Mouse (Mus musculus) hindbrain, embryonic 13.5 days (tissue): ENCODE results near the gene Prc1. TPM values are rescaled to one million over a fixed set of nuclear protein-coding genes. Genes with fewer than 3 reads are reported as not detected.

Source experiments
- ATAC-seq: fragments of 200-750 bp; cut with Nextera tagmentation; 2 replicates; pipeline ENCODE4 v1.8.0; 2017; ENCODE audit warnings: moderate TSS enrichment; ENCODE audit not compliant: low FRiP score
- H3K27ac ChIP-seq: fragments of 300-500 bp; sonication (generic); 2 replicates; pipeline ENCODE4 v1.5.1; 2015; ENCODE audit warnings: inconsistent platforms, mild to moderate bottlenecking, moderate library complexity
- H3K27me3 ChIP-seq: fragments of 300-500 bp; sonication (generic); 2 replicates; pipeline ENCODE4 v1.6.1; 2015; ENCODE audit warnings: mild to moderate bottlenecking, inconsistent platforms
- H3K36me3 ChIP-seq: fragments of 300-500 bp; sonication (generic); 2 replicates; pipeline ENCODE4 v1.6.1; 2015; ENCODE audit warnings: mild to moderate bottlenecking, inconsistent platforms
- H3K4me1 ChIP-seq: fragments of 300-500 bp; sonication (generic); replicated peaks from 2 replicates; pipeline ENCODE4 v1.6.1; 2015; ENCODE audit warnings: inconsistent platforms
- H3K4me2 ChIP-seq: fragments of 300-500 bp; sonication (generic); 2 replicates; pipeline ENCODE4 v1.6.1; 2015; ENCODE audit warnings: inconsistent platforms, mild to moderate bottlenecking, moderate library complexity
- H3K4me3 ChIP-seq: fragments of 300-500 bp; sonication (generic); 2 replicates; pipeline ENCODE4 v1.5.1; 2015; ENCODE audit warnings: mild to moderate bottlenecking, inconsistent platforms
- H3K9ac ChIP-seq: fragments of 300-500 bp; sonication (generic); 2 replicates; pipeline ENCODE4 v1.6.1; 2015; ENCODE audit warnings: mild to moderate bottlenecking, inconsistent platforms
- H3K9me3 ChIP-seq: fragments of 300-500 bp; sonication (generic); 2 replicates; pipeline ENCODE4 v1.6.1; 2016; ENCODE audit warnings: inconsistent platforms
- WGBS: fragments of 180-500 bp; shearing (Covaris S2); methylation state at CpG from one replicate; pipeline ENCODE4 v1.1.7; 2015; 5-methylcytosine and 5-hydroxymethylcytosine counted together
- polyA plus RNA-seq: library from polyadenylated mRNA; unstranded; fragments of >200 nt; fragmentation: Nextera tagmentation; extraction: Ambion mirVana; gene quantifications from 2 replicates; pipeline ENCODE4 v1.2.1, GENCODE M21; 2015

Prc1 gene
- polyA plus RNA-seq, result 43.5 and 46.8 TPM in 2 replicates

DNA sequence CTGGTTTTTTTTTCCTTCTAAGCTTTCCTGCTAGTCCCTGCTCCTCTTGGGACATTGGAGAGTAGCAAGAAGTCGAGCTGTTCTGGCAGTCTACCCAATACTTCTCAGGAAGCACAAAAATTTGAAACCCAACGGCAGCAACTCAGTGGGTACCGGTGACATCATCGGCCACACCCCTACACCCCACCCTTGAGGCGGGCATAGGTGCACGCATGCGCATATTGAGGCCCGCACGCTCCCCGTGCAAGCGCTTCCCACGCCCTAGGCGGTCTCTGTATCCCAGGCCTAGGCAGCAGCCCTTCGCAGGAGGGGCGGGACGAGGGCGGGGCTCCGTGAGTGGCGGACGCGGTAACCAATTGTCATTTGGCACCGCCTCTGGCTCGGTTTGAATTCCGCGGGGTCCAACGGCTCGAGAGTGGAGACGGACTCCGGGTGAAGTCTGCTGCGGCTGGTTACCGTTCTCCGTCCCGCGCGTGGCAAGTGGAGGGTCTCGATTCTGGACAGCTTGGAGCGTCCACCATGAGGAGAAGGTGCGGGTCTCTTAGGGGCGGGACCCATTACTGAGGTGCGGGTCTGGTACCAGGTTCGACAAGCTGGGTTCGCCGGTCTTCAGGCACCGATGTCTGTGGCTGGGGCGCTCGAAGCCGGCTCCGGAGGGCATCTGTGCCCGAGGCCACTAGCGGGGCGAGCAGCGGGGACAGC lies at the start of gene Prc1:
TSS of gene Prc1 (plus strand) at position 389 of the 702 bp plus-strand sequence.
- Histone ChIP-seq H3K9ac (peak within 1 kb of the TSS; percentile 75), H3K4me1 (peaks cover 8% of the 10 kb centered on the region; the same call in 1 of the 2 replicates), H3K4me2 (peak within 1 kb of the TSS; percentile 97), H3K36me3 (peaks cover 19% of the 10 kb centered on the region), H3K27me3 (no peaks in the 10 kb centered on the region), H3K27ac (peak within 1 kb of the TSS; percentile 41), H3K9me3 (no peaks in the 10 kb centered on the region), H3K4me3 (peak within 1 kb of the TSS; percentile 68)
- WGBS, result under 1% methylated on average over 52 of the region's 52 CpGs
- ATAC-seq, result peak; percentile 98

- Histone ChIP-seq H3K4me2 (no peak overlapping the region), H3K27ac (no peak overlapping the region), H3K9me3 (no peaks in the 10 kb centered on the region), H3K4me3 (no peak overlapping the region), H3K9ac (no peak overlapping the region), H3K4me1 (no peaks in the 10 kb centered on the region), H3K36me3 (peaks cover 15% of the 10 kb centered on the region), H3K27me3 (no peaks in the 10 kb centered on the region)
- ATAC-seq, result no peak
- 93% methylated on average over 4 of the region's 4 CpGs for WGBS
Observed at GRCm38 (mm10) chr7:80244851-80245250, 49.4 kb upstream of the Prc1 start.

GRCm38 (mm10) chr7:80246148-80246721 lies 48.0 kb upstream of the Prc1 start, which contains the start of gene Ttll13:
Gene Ttll13, plus strand, starts transcription at chr7:80246376.
- under 1% methylated on average over 48 of the region's 48 CpGs for WGBS
- H3K9ac ChIP-seq, result peak within 1 kb of the TSS; percentile 76
- H3K27me3 ChIP-seq, result 0 out of 2 replicates have a peak, but pooled peaks cover 6% of the 10 kb centered on the region
- H3K27ac ChIP-seq, result peak within 1 kb of the TSS; percentile 94
- H3K4me1 ChIP-seq, result no peaks in the 10 kb centered on the region
- ATAC-seq, result peak; percentile 98
- peaks cover 3% of the 10 kb centered on the region; the same call in 1 of the 2 replicates for H3K36me3 ChIP-seq
- peak within 1 kb of the TSS; percentile 53 for H3K4me2 ChIP-seq
- no peaks in the 10 kb centered on the region for H3K9me3 ChIP-seq
- H3K4me3 ChIP-seq, result peak within 1 kb of the TSS; percentile 57

DNA sequence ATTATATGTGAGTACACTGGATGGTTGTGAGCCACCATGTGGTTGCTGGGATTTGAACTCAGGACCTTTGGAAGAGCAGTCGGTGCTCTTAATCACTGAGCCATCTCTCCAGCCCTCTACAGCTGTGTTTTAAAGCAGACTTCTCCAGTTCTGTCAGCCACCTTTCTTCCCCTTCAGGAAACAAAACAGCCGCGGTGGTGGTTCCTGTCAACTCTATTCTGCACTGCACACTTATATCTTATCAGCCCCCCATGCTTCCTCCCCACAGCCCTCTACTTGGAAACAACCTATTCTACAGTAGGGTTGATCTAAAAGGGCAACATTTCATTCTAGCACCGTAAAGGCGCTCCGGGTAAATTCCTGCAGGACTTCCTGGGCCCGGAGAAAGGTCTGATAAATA lies 47.4 kb upstream of the Prc1 start:
- peak overlapping the region; percentile 94 for H3K27ac ChIP-seq

GRCm38 (mm10) chr7:80252437-80252836 lies 41.8 kb upstream of the Prc1 start:
- Histone ChIP-seq H3K9me3 (no peaks in the 10 kb centered on the region), H3K4me2 (no peak overlapping the region), H3K9ac (no peak overlapping the region), H3K4me3 (no peak overlapping the region), H3K27ac (no peak overlapping the region), H3K36me3 (no peaks in the 10 kb centered on the region), H3K4me1 (no peaks in the 10 kb centered on the region), H3K27me3 (peaks cover 52% of the 10 kb centered on the region)
- no peak for ATAC-seq
- WGBS, result 80% methylated on average over 7 of the region's 7 CpGs

More for the DNA sequence above, 47.4 kb upstream of the Prc1 start:
- no peaks in the 10 kb centered on the region for H3K4me1 ChIP-seq
- peak overlapping the region; percentile 53 for H3K4me2 ChIP-seq
- no peaks in the 10 kb centered on the region for H3K36me3 ChIP-seq
- no peaks in the 10 kb centered on the region for H3K9me3 ChIP-seq
- H3K27me3 ChIP-seq, result 0 out of 2 replicates have a peak, but pooled peaks cover 9% of the 10 kb centered on the region
- 68% methylated on average over 7 of the region's 7 CpGs for WGBS
- peak overlapping the region; percentile 57 for H3K4me3 ChIP-seq
- H3K9ac ChIP-seq, result peak overlapping the region; percentile 76; the same call in 1 of the 2 replicates
- 0 out of 2 replicates have a peak, but pooled peaks have one; percentile 7 for ATAC-seq

DNA sequence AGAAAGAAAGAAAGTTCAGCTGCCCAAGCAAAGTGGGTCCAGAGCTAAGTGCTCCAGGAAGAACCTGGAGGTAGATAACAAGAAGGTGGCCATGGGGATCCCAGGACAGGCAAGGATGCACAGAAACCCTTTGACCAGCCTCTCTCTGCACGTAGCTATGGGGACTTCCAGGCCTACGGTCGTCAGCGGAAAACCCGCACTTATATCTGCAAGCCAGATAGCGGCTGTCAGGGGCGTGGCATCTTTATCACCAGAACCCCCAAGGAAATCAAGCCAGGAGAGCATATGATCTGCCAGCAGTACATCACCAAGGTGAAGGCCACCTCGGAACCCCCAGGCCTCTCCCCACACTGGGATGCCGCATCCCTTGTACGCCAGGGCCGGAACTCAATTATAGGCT lies 41.4 kb upstream of the Prc1 start:
- H3K4me1 ChIP-seq, result no peaks in the 10 kb centered on the region
- H3K27me3 ChIP-seq, result peaks cover 56% of the 10 kb centered on the region
- ATAC-seq, result no peak
- H3K9me3 ChIP-seq, result no peaks in the 10 kb centered on the region
- no peak overlapping the region for H3K9ac ChIP-seq
- no peak overlapping the region for H3K4me2 ChIP-seq
- H3K27ac ChIP-seq, result no peak overlapping the region
- WGBS, result 90% methylated on average over 11 of the region's 11 CpGs
- H3K4me3 ChIP-seq, result no peak overlapping the region
- H3K36me3 ChIP-seq, result no peaks in the 10 kb centered on the region

DNA sequence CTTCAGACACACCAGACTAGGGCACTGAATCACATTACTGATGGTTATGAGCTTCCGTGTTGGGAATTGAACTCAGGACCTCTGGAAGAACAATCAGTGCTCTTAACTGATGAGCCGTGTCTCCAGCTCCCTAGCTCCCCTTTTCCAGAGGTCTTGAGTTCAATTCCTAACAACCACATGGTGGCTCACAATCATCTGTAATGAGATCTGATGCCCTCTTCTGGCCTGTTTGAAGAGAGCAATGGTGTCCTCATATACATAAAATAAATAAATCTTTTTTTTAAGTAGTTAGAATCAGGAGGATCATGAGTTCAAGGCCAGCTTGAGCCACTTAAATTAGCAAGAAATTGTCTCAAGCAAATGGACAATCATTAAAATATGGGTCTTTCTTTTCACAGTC lies 38.3 kb upstream of the Prc1 start:
- Histone ChIP-seq H3K4me2 (no peak overlapping the region), H3K9me3 (no peaks in the 10 kb centered on the region), H3K27me3 (peaks cover 76% of the 10 kb centered on the region), H3K36me3 (no peaks in the 10 kb centered on the region), H3K27ac (no peak overlapping the region), H3K9ac (no peak overlapping the region), H3K4me1 (peaks cover 6% of the 10 kb centered on the region; the same call in 1 of the 2 replicates), H3K4me3 (no peak overlapping the region)
- ATAC-seq, result no peak
- WGBS, result 73% methylated on average over 2 of the region's 2 CpGs

- Histone ChIP-seq H3K9me3 (no peaks in the 10 kb centered on the region), H3K27me3 (peaks cover 66% of the 10 kb centered on the region), H3K36me3 (no peaks in the 10 kb centered on the region), H3K4me1 (peaks cover 16% of the 10 kb centered on the region), H3K4me2 (no peak overlapping the region), H3K4me3 (no peak overlapping the region), H3K27ac (no peak overlapping the region), H3K9ac (no peak overlapping the region)
- WGBS, result 64% methylated on average over 2 of the region's 2 CpGs
- no peak for ATAC-seq
Observed at GRCm38 (mm10) chr7:80257706-80258105, 36.5 kb upstream of the Prc1 start.

DNA sequence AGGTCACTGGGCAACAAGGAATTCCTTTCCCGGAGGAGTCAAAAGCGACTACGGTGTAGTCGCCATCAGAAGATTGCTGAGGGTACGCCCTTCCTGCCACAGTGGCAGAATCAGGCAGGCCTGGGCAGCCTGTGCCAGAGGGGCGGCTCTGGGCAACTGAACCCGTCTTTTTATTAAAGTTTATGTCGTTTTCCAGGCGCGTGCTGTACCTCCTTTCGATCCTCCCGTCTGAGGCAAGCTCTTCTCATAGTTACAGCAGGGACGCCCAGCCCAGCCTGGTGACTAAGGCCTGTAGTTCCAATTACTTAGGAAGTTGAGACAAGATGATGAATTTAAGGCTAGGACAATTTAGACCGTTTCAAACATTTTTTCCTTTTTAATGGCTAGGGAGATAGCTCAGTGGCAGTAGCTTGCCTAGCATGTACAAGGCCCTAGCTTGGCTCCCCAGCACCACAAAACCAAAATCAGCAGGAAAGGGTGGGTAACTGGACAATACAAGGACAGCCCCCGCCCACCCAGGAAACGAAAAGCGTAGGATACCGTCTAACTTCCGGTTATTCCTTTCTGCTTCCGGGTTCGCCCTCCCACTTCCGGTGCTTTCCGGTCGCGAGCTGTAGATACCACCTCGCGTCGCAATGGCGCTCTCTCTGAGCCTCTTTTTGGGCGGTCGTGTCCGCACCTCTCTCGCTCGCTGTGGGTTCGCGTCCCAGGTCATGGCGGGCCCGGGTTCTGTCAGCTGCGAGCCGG lies 33.5 kb upstream of the Prc1 start, which contains the start of gene Ngrn:
TSS of gene Ngrn (plus strand) at position 591 of the 747 bp plus-strand sequence.
- peak; percentile 85 for ATAC-seq
- peaks cover 21% of the 10 kb centered on the region for H3K36me3 ChIP-seq
- peaks cover 40% of the 10 kb centered on the region for H3K27me3 ChIP-seq
- H3K9me3 ChIP-seq, result no peaks in the 10 kb centered on the region
- H3K27ac ChIP-seq, result peak within 1 kb of the TSS; percentile 85
- H3K9ac ChIP-seq, result peak within 1 kb of the TSS; percentile 90
- WGBS, result 26% methylated on average over 40 of the region's 40 CpGs
- peak within 1 kb of the TSS; percentile 90 for H3K4me3 ChIP-seq
- peak within 1 kb of the TSS; percentile 92 for H3K4me2 ChIP-seq
- peaks cover 21% of the 10 kb centered on the region for H3K4me1 ChIP-seq

DNA sequence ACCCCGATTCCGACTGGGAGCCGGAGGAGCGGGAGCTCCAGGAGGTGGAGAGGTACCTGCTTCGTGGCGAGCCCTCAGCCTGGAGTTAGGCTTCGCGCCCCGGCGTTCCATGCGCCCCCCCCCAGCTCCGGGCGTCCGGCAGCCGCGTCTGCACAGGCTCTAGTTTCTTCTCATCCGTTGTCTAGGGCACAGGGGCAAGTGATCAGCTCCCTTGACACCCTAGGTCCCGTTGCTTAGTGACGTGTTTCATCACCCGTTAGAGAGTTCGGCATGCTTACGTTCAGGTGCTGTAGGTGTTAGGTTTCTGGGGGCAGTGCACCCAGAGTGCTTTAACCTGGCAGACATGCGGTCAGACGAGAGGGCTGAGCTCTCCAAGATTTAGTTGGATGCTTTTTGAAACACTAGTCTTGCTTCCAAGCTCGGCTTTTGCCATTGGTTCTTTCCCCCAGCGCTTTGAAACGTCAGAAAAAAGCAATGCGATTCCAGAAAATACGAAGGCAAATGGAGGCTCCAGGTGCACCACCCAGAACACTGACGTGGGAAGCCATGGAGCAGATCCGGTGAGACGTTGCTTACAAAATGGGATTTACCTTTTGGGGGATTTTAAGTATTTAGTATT lies 32.8 kb upstream of the Prc1 start:
- H3K9ac ChIP-seq, result peak overlapping the region; percentile 90
- peak overlapping the region; percentile 92 for H3K4me2 ChIP-seq
- no peaks in the 10 kb centered on the region for H3K9me3 ChIP-seq
- peaks cover 37% of the 10 kb centered on the region for H3K27me3 ChIP-seq
- peaks cover 28% of the 10 kb centered on the region for H3K36me3 ChIP-seq
- 1% methylated on average over 32 of the region's 32 CpGs for WGBS
- peak; percentile 72 for ATAC-seq
- H3K27ac ChIP-seq, result peak overlapping the region; percentile 85
- H3K4me1 ChIP-seq, result peaks cover 21% of the 10 kb centered on the region
- H3K4me3 ChIP-seq, result peak overlapping the region; percentile 90

DNA sequence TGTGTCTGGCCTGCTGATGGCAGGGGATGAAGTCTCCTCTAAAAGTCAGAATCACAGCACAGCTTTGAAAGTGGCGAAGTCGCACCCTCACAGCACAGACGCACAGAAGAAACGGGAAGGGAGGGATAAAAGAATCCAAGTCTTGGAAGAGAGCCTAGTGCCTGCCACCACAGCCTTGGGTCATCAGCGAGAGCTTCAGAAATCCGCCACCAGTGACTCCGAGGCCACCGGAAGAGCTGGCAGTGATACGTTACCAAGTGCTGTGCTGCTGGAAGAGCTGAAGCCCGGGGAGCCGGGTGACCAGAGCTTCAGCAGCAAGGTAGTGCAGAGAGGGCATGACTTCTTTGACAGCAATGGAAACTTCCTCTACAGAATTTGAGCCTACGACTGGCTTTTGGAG lies 29.6 kb upstream of the Prc1 start:
- 96% methylated on average over 12 of the region's 12 CpGs for WGBS
- ATAC-seq, result no peak
- Histone ChIP-seq H3K27ac (no peak overlapping the region), H3K4me1 (peaks cover 30% of the 10 kb centered on the region), H3K9me3 (no peaks in the 10 kb centered on the region), H3K4me3 (no peak overlapping the region), H3K4me2 (no peak overlapping the region), H3K36me3 (peaks cover 35% of the 10 kb centered on the region), H3K9ac (no peak overlapping the region), H3K27me3 (peaks cover 6% of the 10 kb centered on the region)

DNA sequence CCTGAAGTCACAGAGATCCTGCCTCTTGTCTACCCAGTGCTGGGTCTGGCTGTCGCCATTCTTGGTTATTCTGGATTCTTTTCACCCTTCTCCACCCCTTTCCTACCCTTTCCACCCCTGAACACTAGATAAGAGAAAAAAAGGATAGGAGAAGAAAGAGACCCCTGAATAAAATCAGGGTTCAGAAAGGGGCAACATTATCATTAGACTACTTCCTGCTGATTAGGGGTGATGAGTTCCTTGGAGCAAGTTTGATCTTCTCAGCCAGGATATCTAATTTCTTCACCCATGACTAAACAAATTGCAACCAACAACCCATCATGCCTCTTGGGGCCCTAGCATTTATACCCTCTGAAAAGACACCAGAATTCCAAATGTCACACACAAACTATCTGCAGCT lies 26.5 kb upstream of the Prc1 start:
- no peak overlapping the region for H3K27ac ChIP-seq
- peaks cover 33% of the 10 kb centered on the region for H3K4me1 ChIP-seq
- no peak overlapping the region for H3K4me2 ChIP-seq
- H3K9me3 ChIP-seq, result no peaks in the 10 kb centered on the region
- H3K36me3 ChIP-seq, result peaks cover 44% of the 10 kb centered on the region
- H3K27me3 ChIP-seq, result no peaks in the 10 kb centered on the region
- no peak for ATAC-seq
- no peak overlapping the region for H3K4me3 ChIP-seq
- 75% methylated on average over 1 of the region's 1 CpGs for WGBS
- no peak overlapping the region for H3K9ac ChIP-seq
